Mouse (Mus musculus) spleen, adult 2 months (tissue): ENCODE results near the gene Mettl16. TPM values are rescaled to one million over a fixed set of nuclear protein-coding genes. Genes with fewer than 3 reads are reported as not detected.

Experiments used
- DNase-seq, 2 experiments: peaks; one replicate each; pipeline versions ENCODE4 v3.0.0 to v3.0.0-alpha.2; 2012 to 2021; ENCODE audit warnings: low spot score in 2 of 2, low read depth in 1 of 2
- H3K27ac ChIP-seq: fragments of 200-500 bp; 2 replicates; pipeline ENCODE4 v1.5.1; 2012; ENCODE audit warnings: low read length, inconsistent platforms; ENCODE audit not compliant: insufficient read depth
- H3K27me3 ChIP-seq: fragments of 200-500 bp; 2 replicates; pipeline ENCODE4 v1.6.1; 2012; ENCODE audit warnings: mild to moderate bottlenecking, moderate library complexity, low read length, inconsistent platforms; ENCODE audit not compliant: control insufficient read depth, insufficient read depth
- H3K36me3 ChIP-seq: fragments of 200-500 bp; 2 replicates; pipeline ENCODE4 v1.6.1; 2012; ENCODE audit warnings: mild to moderate bottlenecking, low read length, inconsistent platforms; ENCODE audit not compliant: control insufficient read depth, insufficient read depth
- H3K4me1 ChIP-seq: fragments of 200-500 bp; 2 replicates; pipeline ENCODE4 v1.6.1; 2011; ENCODE audit warnings: inconsistent platforms; ENCODE audit not compliant: control insufficient read depth, insufficient read depth, insufficient read length
- H3K4me3 ChIP-seq: fragments of 200-500 bp; 2 replicates; pipeline ENCODE4 v1.5.1; 2011; ENCODE audit warnings: mild to moderate bottlenecking, inconsistent platforms; ENCODE audit not compliant: insufficient read depth, insufficient read length; ENCODE audit errors: extremely low read depth
- CTCF ChIP-seq: fragments of 200-500 bp; IDR thresholded peaks from 2 replicates; pipeline ENCODE4 v1.5.1; 2011; ENCODE audit warnings: mild to moderate bottlenecking, inconsistent platforms; ENCODE audit not compliant: insufficient read depth, insufficient read length, insufficient replicate concordance; ENCODE audit errors: extremely low read depth
- POLR2A ChIP-seq: fragments of 200-500 bp; IDR thresholded peaks from 2 replicates; pipeline ENCODE4 v1.6.1; 2011; ENCODE audit warnings: low read depth, low read length, inconsistent platforms
- WGBS: fragments of 180-500 bp; shearing (Covaris S2); methylation state at CpG from one replicate; pipeline ENCODE4 v1.1.7; 2018; 5-methylcytosine and 5-hydroxymethylcytosine counted together
- polyA plus RNA-seq: library from polyadenylated mRNA; depleted of rRNA; stranded (reverse); fragments of >200 nt; gene quantifications from 2 replicates; pipeline ENCODE4 v1.2.3, GENCODE M21; 2012

The Mettl16 gene
- polyA plus RNA-seq, 1 experiment = 3.2 TPM

DNA sequence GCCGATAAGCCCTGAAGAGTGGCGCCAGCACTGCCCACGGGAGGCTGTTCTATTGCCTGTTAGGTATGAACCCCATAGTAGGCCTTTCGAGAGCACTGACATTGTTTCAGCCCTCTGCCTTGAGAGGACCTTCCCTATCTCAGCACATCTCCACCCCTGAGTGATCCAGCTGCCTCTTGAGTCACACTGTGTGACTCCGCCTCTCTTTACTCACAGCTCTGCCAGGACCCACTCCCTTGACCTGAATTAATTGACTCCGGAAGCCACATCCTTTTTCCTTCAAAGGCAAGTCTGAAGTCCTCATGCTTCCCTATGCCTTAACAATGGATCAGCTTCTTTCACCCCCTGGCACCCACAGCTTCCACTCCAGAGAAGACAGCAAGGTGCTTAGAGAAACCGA is 55.5 kb downstream of the Mettl16 start:
- Histone ChIP-seq H3K36me3 (no peaks in the 10 kb centered on the region), H3K4me3 (no peak overlapping the region)
- 82% methylated on average over 7 of the region's 7 CpGs for WGBS

DNA sequence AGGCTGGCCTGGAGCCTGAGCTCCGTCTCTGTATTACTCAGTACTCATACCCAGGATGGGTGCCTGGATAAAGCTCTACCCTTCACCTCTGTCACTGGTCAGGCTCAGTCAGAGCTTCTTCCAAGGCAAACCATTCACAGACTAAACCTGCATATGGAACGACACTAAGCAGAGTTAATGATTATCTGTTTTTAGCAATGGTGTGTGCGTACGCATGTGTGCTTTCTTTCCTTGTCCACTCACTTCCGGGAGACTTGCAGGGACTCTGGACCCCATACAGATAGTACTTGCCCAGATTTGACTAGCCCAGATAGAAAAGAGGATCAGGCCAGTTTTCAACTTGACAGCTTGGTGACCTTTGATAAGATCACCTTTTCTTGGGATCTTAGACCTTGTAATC is 56.1 kb downstream of the Mettl16 start:
- DNase-seq = no peak

More for the DNA sequence above, 55.5 kb downstream of the Mettl16 start:
- Histone ChIP-seq H3K27me3 (no peaks in the 10 kb centered on the region), H3K27ac (no peak overlapping the region; the same call in 1 of the 2 replicates), H3K4me1 (peaks cover 21% of the 10 kb centered on the region)
- no peak for TF ChIP-seq POLR2A
- TF ChIP-seq CTCF = no peak
- DNase-seq = no peak

DNA sequence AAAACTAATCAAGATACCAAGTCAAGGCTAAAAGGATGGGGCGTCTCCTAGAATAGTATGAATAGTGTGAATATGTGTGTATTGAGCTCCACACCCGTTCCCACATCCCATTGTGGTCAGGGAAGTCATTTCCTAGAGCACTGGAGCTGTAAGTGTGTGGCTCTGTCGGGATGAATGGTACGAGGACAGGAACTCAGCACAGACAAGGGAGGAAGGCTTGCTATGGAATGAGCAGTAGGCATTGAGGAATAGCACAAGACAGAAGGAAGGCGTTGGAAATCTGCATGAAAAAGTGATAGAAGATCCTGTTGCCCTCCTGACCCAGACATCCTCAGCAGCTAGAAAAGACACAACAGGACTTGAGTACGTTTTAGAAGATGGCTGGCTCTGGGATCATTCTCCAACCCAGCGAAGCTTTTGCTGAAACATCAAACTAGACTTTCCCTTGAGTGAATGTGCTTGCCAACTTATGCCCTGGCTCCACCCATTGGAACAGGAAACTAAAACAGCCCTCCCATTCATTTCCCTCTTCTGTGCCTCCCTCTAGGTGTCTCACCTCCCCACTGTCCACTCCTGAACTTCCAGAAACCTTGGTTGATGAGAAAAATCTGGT is 57.3 kb downstream of the Mettl16 start:
- no peak for TF ChIP-seq POLR2A
- TF ChIP-seq CTCF = no peak
- 53% methylated on average over 7 of the region's 7 CpGs for WGBS
- no peak for DNase-seq

More for the DNA sequence above, 56.1 kb downstream of the Mettl16 start:
- Histone ChIP-seq H3K27ac (0 out of 2 replicates have a peak overlapping the region, but pooled peaks have one; percentile 2), H3K36me3 (no peaks in the 10 kb centered on the region), H3K27me3 (no peaks in the 10 kb centered on the region), H3K4me1 (peaks cover 21% of the 10 kb centered on the region), H3K4me3 (no peak overlapping the region)
- no peak for TF ChIP-seq POLR2A
- no peak for TF ChIP-seq CTCF
- 92% methylated on average over 5 of the region's 5 CpGs for WGBS

DNA sequence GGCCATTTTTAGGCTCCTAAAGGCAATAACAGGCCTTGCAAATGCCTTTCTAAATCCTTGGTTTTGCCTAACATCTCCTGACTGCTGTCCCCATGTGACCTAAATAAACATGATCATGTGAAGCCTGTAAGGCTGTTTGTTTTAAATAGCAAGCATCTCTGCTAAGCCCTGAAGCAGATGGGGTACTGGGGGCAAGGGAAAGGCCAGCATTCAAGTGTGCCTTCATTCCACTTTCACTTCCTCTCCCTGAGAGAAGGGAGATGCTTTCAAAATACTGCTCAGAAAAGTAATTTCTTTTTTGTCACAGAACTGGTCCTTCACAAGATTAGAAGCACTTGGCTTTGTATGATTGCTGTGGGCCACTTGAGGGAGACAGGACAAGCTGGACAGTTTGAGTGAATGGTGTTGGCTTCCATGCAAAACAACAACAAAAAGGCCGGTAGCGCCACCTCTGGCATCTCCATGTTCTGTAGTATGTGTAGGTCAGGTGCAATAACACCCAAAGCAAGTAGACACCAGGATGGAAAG is 57.8 kb downstream of the Mettl16 start:
- WGBS = 55% methylated on average over 2 of the region's 2 CpGs
- peak overlapping the region; percentile 98 for H3K27ac ChIP-seq
- peak in 1 of 2 experiments; percentile 74 for DNase-seq
- H3K27me3 ChIP-seq = no peaks in the 10 kb centered on the region
- peaks cover 30% of the 10 kb centered on the region for H3K4me1 ChIP-seq
- no peaks in the 10 kb centered on the region for H3K36me3 ChIP-seq
- peak overlapping the region; percentile 6; the same call in 1 of the 2 replicates for H3K4me3 ChIP-seq
- TF ChIP-seq CTCF = no peak
- no peak for TF ChIP-seq POLR2A

More for the DNA sequence above, 57.3 kb downstream of the Mettl16 start:
- peak overlapping the region; percentile 98 for H3K27ac ChIP-seq
- no peaks in the 10 kb centered on the region for H3K27me3 ChIP-seq
- no peak overlapping the region for H3K4me3 ChIP-seq
- H3K36me3 ChIP-seq = no peaks in the 10 kb centered on the region
- peaks cover 24% of the 10 kb centered on the region for H3K4me1 ChIP-seq

DNA sequence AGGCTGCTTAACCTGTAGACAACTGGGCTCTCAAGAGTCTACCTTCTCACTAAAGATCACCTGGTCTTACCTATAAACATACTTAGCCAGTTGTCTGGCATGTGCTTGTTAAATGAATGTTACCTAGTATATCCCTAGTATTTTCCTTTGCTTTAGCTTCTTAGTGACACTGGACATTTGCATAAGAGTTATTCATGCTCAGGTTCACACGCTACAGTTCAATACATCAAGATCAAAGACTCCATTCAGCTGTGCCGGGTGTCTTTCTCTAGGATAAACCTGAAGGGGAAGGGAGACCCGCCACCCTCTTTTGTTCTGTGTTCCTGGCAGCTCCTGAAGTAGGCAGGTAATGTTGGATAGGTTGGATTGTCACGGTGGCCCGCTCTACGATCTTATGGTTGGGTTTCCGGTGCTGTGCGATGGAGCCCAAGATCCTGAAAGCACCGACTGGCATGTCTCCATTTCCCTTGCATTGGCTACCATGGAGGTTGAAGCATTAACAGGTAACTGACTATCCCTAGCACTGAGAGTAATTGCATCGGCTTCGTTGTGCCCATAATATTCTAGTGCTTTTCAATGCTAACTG is 58.4 kb downstream of the Mettl16 start:
- 20% methylated on average over 11 of the region's 11 CpGs for WGBS
- Histone ChIP-seq H3K4me3 (peak overlapping the region; percentile 67), H3K4me1 (peaks cover 36% of the 10 kb centered on the region)

DNA sequence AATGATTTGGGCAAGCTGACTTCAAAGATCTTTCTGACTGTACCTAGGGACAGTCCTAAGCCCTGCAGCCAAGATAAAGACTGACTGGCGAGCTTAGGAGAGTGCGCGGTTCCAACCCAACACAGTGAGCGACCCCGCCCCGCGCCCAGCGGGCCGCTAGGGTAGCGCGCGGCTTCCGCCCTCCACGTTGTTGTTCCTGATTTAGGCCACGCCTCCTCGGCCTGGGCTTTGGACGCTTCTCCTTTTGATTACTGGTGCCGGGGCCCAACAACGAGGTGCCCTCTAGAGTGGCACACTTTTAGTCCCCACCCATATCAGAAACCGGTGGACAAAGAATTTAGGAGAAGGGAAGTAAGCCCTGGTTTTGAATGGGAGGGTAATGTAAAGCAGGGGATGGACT is 59.2 kb downstream of the Mettl16 start:
- H3K36me3 ChIP-seq = no peaks in the 10 kb centered on the region
- H3K4me1 ChIP-seq = peaks cover 44% of the 10 kb centered on the region
- TF ChIP-seq POLR2A = peak; percentile 47; the same call in 1 of the 2 replicates
- TF ChIP-seq CTCF = peak; percentile 41; the same call in 1 of the 2 replicates
- peak overlapping the region; percentile 98 for H3K27ac ChIP-seq
- DNase-seq = peak; percentile 90 to 91
- H3K4me3 ChIP-seq = peak overlapping the region; percentile 67
- 1% methylated on average over 20 of the region's 20 CpGs for WGBS
- H3K27me3 ChIP-seq = no peaks in the 10 kb centered on the region

More for the DNA sequence above, 58.4 kb downstream of the Mettl16 start:
- TF ChIP-seq CTCF (no peak), POLR2A (no peak)
- H3K36me3 ChIP-seq = no peaks in the 10 kb centered on the region
- peak overlapping the region; percentile 98 for H3K27ac ChIP-seq
- H3K27me3 ChIP-seq = no peaks in the 10 kb centered on the region
- no peak for DNase-seq
